Mouse (Mus musculus) erythroblast, embryonic 14.5 days (primary cell): Measurements from ENCODE around the gene Ky.

Experiments used
- GATA1 ChIP-seq: IDR thresholded peaks from 2 replicates; pipeline ENCODE4 v1.6.1; 2012; ENCODE audit warnings: low read length, inconsistent platforms, mixed read lengths
- TAL1 ChIP-seq: IDR thresholded peaks from 3 replicates; pipeline ENCODE4 v1.6.1; 2012; ENCODE audit warnings: low read length, inconsistent platforms, mixed read lengths

DNA sequence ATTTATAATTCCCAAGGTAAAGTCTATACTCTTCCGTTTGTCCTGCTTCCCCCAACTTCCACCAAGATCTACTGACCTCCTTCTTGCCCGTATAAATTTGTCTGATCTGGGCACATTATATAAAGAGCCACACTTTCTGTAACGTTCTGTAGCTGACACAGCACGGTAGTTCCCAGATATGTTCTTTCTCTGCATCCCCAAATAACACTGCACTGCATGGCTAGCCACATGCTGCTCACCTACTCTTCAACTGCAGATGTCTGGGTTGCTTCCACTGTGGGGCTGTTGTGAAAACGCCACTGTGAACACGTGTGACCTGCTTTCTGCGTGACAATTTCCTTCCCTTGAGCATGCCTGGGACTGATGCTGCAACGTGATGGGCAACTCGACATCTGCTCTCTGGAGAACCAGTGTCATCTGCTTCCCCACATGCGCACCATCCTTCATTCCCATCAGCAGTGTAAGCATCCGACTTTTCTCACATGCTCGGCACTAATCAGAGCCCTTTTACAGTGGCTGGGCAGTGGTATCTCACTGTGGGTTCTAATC is 76.4 kb downstream of the Ky start:
- TF ChIP-seq GATA1 (no peak), TAL1 (no peak)
